Mouse (Mus musculus) left cerebral cortex, adult 8-10 months (tissue): ENCODE data around the gene Clns1a. TPM values are rescaled to one million over a fixed set of nuclear protein-coding genes. Genes with fewer than 3 reads are reported as not detected.

Experiments used
- DNase-seq, 2 experiments: peaks; one replicate each; pipeline ENCODE4 v3.0.0; 2022; ENCODE audit warnings: low spot score in 2 of 2
- total RNA-seq, 4 experiments: library from RNA; stranded (reverse); gene quantifications; 2 replicates each; pipeline ENCODE4 v1.2.4; 2022

Gene Clns1a
- total RNA-seq = 10 to 100 TPM; 74.0 to 85.4 (median 80.9) TPM

DNA sequence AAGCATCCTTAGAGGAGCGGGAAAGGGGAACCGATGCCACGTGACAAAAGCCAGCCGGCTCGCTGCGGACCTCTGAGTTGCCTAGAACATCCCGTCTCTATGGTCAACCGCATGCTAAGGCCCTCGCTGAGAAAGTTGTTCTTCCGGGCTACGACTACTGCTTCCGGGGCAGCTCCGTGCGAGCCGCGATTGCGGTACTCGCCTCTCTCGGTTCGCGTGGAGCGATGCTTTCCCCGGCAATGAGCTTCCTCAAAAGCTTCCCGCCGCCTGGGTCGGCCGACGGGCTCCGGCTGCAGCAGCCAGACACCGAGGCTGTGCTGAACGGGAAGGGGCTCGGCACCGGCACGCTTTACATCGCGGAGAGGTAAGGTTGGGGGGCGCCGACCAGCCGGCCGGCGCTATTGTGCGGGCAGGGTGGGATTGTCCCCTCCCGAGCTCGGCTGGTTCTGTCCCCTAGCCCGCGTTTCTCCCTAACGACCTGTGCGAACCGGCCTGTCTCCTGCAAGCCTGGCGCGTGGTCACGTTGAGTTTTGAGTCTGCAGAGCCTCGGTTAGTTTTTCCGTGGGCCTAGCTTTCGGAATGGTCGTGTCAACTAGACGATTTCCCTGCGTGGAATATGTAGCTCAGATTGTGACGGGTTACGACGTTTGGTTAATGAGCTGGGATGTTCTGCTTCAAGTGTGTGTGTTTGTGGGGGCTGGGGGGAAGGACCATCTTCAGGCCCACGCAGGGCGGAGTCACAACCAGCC is at the start of gene Clns1a:
Gene Clns1a (plus strand): TSS at position 129 of the 749 bp plus-strand sequence.
- peak; percentile 89 to 91 for DNase-seq

DNA sequence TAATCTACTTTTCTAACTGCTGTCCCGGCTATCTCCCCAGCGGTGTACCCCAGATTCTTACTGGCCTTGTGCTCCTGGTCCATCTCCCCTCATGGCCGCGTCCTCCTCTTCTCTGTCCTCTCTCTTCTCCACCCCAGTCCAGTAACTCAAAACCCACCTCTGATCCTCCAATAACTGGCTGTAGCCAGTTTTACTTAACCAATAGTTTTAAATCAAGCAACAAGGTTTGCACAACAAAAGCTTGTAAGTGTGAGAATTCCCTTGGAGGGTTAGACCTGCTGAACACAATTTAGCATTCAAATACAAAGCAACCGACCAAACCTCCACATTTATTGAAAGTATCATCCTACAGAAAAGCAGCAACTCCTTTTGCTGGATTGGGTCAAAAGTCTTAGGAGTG is 48.8 kb upstream of the Clns1a start:
- DNase-seq = no peak

DNA sequence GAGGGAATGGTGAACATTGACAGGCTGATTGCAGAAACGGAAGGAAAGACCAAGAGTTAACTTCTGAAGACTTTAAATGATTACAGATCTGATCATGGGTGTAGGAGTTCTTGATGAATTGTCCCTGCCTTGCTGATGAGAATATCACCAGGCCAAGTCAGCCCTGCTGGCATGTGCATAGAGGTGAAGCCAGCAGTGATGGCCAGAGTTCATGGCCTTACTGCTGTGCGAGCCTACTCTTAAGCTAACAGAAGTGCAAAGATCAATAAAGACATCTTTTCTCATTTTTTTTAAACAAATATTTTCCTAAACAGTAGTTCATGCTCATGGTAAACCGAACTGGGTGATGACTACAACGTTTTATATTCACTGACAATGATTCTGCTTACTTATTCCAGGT is 45.7 kb upstream of the Clns1a start:
- DNase-seq = no peak

DNA sequence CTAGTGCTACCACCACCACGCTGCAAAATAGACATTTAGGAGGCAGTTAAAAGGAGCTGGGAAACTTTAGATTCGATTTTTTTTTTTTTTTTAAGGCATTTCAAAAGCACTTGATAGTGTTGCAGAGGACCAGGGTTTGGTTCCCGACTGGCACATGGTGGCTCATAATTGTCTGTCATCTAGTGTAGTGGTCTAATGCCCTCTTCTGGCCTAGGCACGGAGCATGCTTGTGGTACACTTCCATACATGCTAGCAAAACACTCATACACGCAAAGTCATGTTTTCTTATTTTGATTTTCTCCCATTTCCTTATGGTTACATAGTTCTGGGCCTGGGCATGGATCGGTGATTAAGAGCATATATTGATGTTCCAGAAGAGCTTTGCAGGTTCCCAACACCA is 40.3 kb upstream of the Clns1a start:
- no peak for DNase-seq

DNA sequence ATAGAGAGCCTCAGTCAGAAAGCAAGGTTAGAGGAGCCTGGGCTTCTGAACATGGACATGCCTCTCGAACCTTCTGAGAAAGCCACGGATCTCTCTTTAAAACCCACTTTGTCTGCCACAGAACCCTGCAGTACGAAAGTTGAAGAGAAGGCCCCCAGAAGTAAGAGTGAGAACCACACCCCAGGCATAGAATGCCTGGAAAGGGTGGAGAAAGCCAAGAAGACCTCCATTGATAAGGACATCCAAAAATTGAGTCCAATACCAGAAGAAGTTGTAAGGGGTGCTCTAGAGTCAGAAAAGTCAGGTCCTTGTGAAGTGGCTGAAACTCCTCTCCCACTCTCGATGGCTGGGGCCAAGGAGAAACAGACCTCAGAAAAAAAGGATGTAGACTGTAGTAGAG is 34.8 kb upstream of the Clns1a start:
- DNase-seq = no peak

DNA sequence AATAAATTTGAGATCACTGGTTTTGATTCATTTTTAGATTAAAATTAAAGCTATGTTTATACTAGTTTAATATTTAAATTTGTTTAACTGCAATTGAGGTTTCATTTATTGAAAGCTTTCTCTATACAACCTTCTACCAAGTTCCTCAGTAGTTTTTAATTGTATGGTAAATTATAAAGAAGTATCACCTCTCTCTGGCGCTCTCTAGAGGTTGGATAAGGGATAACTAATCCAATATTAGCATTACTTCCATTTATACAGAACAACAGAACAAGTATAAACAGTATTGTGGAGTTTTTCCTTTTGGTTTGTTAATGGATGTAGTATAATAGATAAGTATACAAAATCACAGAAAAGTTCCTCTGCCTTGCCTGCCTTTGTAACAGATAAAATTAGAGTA is 17.2 kb upstream of the Clns1a start:
- no peak for DNase-seq

DNA sequence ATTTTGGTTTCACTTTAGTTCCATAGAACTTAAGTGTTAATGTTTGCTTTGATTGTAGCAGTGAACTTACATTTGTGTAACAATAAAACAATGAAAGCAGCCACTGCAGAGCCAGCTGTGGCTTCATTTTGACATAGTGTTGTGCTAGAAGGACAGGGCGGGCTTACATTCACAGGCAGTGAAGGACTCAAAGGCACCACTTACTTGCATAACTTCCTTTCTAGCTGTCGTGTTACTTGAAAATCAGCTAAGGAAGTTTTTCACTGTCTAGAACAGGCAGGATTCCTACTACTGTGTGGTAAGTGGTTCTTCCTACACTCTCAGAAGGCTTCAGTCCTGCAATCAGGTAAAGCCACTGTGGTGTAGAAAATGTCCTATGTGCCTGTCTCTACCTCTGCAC is 8.6 kb upstream of the Clns1a start:
- DNase-seq = no peak

DNA sequence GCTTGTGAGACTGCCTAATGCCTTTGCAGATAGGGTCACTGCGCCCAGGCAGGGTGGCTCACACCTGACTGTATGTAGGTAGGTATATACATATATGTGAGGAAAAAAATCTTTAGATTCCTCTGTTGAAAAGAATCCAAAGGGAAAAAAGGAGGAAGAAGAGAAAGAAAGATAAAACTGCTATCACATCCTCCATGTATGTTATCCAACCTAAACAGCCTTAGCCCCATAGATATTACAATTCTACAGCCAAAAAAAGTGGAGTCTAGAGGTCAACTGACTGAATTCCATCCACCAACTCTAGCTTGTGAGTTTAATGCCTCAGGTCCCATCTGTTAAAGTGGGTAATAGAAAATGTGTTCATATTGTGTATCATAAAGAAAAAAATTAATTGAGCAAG is 993 bp upstream of the Clns1a start:
- no peak for DNase-seq

DNA sequence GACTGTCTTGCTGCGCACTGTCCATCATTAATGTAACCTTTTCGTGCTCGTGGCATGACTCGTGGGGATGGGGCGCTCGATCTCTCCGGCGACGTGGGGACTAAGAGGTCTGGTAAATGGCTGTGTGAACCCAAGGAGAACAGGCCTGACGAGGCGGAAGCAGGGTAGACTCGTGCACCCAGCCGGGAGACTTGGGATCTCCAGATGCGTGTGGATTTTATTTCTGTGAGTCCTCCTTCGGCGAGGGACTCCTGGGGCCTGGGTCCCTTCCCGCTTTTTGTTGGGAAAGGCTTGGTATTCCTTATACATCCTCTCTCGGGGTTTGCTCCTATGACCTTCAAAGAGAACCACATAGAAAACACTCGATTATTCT is 315 bp upstream of the Clns1a start:
- no peak for DNase-seq

DNA sequence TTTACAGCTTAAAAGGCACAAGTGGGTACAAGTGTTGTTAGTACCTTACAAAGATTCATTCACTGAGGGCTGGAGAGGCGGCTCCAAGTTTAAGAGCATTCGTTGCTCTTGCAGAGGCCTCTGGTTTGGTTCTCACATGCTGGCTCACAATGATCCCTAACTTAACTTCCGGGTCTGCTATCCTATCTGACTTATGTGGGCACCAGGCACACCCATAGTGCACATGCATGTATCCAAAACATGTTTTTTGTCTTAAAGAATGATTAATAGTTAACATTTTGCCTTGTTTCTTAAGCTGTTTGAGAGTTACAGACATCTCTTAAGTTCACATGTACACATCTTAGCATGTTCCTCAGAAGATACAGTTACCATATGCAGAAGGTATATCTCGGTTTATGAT is 3.7 kb downstream of the Clns1a start:
- DNase-seq = no peak

DNA sequence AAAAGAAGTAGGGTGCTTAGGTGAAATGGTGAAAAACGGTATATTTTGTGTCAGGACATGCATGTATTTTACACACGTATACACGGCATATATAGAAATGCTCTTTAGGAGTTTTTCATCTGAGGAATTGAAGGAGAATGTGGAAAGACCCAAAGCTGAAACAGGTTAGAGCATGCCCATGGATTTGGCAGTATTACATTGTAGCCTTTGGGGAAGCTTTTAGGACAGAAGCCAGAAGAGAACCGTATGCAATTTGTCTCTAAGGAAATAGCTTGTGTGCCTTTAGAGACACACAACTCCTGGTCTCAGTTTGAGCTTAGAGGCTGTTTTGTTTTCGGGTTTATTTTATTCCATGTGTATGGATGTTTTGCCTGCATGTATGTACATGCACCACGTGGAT is 4.7 kb downstream of the Clns1a start:
- no peak for DNase-seq

DNA sequence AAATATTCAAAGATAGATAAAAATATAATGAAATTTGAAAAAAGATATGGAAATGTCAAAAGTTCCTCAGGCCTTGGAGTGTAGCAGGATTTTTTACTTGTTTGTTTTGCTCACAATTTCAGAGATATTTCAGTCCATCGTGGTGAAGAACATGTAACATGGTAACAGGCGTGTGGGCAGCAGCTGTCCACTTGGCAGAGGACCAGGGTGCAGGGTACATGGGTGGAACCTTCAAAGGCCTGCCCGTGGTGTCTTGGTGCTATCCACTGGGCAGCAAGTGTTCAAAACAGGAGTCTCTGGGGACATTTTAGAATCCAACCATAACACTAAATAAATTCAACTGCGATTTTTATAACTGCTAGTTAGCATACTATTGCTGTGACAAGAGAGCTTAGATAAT is 10.7 kb downstream of the Clns1a start:
- DNase-seq = no peak

DNA sequence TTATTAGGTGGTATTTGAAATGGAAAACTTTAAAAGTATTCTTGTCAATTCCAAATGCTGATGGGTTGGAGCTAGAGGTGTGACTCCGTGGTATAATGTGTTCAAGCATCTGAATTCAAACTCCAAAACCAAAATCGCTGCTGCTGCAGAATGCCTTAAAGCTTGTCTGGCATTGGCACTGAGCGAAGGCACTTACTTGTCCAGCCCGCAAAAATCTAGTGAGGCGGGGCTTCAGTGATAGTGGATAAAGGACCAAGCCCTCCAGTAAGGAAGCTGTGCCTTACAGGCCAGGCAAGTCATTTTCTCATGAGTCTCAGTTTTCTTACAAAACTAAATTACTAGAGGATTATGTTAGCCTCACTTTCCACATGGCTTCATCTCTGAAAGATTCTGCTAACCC is 11.4 kb downstream of the Clns1a start:
- DNase-seq = no peak

DNA sequence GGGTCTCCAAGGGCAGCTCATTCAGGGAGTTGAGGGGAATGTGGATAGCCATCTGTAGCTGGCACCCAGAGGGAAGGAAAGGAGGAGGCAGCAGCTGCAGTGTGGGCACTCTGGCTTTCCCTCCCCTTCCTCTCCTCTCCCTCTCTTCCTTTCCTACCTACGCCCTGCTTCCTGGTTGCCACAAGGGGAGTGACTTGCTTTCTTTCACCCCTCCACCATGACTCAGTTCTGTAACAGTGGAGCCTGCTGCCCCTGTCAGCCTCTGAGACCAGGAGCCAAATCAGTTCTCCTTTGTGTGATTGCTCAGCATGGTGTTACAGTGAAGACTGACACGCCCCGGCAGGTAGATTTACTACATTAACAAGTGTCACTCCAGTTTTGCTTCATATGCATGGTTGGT is 12.8 kb downstream of the Clns1a start:
- peak in 1 of 2 experiments; percentile 20 for DNase-seq

DNA sequence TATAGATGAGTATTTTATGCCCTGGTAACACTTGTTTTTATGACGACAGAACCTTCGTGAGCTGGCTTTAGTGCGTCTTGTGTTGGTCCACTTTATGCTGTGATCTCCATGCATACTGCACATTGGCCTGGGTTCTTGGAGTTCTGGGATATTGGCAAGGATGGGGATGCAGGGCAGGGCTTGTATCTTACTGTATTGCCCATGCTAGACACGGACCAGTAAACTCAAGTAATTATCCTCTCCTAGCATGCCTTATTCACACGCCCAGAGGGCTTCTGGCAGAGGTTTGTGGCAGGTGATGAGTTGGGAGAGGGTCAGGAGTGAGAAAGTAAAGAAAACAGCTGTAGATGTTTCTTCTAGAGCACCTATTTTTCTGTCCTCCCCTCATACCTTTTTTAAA is 18.2 kb downstream of the Clns1a start:
- no peak for DNase-seq

DNA sequence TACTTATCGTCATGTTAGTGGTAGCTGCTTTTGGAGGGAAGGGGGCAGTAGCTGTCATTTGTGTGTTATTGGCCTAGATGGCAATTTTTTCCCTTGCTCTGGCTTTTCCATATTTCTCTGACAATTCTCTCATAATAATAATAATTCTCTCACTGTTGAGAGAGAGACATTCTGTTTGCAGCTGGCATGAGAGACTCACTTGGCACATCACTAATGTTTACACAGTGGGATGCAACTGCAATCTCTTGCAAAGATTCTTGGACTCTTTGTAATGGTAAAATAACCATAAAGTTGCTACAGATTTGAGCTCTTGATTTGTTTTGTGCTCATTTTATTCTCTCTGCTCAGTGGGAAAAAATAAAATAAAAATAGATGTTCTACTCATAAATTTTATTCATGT is 20.9 kb downstream of the Clns1a start:
- no peak for DNase-seq

DNA sequence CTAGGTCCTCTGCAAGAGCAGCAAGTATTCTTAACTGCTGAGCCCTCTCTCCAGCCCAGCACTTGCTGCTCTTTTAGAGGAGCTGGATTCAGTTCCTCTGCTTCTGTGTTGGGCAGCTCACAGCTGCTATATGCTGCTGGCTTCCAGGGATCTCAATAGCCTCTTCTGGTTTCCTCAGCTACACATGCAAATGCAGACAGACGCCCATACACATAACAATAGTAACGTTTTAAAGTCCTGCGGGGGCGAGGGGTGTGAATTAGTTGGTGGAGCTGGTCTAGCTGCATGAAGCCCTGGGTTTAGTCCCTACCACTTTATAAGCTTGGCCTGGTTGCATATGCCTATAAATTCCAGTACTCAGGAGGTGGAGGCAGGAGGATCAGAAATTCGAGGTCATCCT is 22.6 kb downstream of the Clns1a start:
- DNase-seq = peak in 1 of 2 experiments; percentile 50

DNA sequence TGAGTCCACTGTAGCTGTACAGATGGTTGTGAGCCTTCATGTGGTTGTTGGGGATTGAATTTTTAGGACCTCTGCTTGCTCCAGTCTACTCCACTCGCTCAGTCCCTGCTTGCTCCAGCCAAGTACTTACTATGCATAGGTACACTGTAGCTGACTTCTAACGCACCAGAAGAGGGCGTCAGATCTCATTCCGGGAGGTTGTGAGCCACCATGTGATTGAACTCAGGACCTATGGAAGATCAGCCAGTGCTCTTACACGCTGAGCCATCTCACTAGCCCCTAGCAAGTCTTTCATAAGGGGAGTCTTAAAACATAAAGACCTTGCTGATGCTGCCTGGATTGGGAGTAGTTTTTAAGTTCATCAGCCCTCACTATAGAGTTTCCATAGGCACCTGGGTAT is 23.7 kb downstream of the Clns1a start:
- DNase-seq = no peak

DNA sequence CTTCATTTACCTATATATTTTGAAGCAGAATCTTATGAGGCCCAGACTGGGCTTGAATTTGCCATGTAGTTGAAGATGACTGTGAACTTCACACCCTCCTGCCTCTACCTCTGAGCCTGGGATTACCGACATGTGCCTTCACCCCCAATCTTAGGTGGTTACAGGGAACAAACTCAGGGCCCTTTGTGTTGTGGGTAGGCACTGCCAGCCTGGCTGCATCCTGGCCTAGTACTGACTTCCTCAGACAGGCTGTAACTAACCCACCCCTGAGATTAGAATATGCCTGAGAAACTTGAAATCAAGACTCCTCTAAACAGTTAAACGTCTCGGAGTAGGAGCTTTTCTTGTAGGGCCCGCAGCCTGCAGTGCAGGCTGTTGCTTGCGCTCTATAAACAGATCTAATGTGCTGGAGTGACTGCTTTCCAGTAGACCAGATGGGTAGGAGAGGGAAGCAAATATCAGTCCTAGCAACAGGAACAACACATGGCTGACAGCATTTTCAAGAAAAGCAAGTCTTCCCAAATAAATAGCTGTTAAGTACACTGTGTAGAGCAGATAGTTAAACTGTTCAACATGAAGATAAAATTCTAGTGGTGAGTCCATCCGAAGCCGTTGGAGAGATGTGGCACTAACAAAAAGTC is 26.0 kb downstream of the Clns1a start:
- DNase-seq = no peak

DNA sequence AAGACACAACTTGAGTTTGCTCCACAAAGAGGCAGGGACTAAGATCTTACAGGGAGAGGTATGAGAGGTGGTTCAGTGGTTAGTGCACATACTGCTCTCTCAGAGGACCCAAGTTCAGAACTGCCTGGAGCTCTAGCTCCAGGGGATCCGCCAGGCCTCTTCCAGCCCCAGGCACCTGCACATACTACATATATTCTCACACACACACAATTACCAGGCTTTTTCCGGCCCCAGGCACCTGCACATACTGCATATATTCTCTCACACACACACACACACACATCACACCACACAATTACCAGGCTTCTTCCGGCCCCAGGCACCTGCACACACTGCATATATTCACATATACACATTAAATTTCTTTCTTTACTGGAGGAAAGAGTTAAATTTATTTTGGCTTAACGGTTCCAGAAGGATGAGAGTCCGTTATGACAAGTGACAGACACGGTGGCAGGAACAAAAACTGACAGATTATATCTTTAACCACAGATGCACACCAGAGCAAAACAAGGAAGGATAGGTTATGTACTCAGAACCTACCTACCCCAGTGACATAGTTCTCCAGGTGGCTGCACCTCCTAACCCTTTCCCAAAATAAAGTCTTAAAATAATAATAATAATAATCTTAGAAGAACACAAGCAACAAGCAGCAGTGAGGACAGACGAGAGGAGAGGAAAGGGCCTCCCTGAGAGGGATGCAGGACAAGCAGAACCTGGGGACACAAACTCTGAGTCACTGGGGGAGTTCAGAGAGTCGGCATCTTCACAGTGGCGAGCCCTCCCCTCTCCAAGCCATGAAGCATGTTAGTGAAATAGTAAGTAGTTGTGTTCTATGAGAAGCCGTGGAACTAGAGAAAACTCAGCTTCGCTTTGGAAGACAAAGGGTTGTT is 27.5 kb downstream of the Clns1a start:
- DNase-seq = no peak

DNA sequence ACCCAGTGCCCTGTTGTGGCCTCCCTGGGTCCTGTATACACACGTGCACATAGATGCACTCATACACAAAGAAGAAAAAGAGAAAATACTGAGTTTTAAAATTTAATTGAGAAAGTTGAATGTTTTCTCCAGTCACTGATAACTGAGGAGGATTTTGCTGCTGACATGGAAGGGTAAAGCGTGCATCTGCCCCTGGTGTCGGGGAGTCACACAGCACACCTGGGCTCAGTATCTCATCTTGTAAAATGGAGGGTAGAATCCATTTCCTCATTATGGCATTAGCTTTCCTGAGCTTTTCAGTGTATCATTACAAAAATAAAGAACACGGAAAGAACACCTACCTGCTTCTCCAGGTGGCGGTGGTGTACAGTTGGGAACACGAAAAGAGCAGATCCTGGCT is 29.0 kb downstream of the Clns1a start:
- no peak for DNase-seq

DNA sequence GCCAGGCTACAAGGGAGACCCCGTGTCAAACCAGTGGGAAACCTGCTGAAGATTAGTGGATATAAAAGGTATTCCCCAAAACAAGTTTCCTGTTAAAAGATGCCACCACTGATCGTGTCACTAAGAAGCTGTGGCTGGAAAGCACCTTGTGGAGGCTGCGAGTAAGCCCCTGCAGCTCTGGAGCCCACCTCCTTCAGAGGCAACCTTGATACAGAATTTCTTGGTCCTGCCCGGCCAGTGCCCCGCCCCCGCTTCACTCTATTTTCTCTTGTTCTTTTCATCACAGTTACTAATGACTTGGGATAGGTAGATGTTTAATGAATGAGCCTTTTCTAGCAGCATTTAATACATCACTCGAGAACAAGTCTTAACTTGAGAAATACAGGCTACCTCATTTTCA is 29.6 kb downstream of the Clns1a start:
- no peak for DNase-seq
